Mouse (Mus musculus) embryonic facial prominence, embryonic 15.5 days (tissue): ENCODE measurements around the gene Ripk3. TPM values are rescaled to one million over a fixed set of nuclear protein-coding genes. Genes with fewer than 3 reads are reported as not detected.
A peak's percentile ranks its signal among the peaks of the same experiment; 100 is the strongest.

Experiments
- ATAC-seq: fragments of 200-750 bp; cut with Nextera tagmentation; 2 replicates; pipeline ENCODE4 v1.8.0; 2017; ENCODE audit warnings: low read depth, moderate TSS enrichment; ENCODE audit not compliant: insufficient number of reproducible peaks, low FRiP score, low TSS enrichment
- H3K27ac ChIP-seq: fragments of 300-500 bp; sonication (generic); replicated peaks from 2 replicates; pipeline ENCODE4 v1.5.1; 2015; ENCODE audit warnings: mild to moderate bottlenecking, inconsistent platforms
- H3K27me3 ChIP-seq: fragments of 300-500 bp; sonication (generic); 2 replicates; pipeline ENCODE4 v1.6.1; 2015; ENCODE audit warnings: inconsistent platforms
- H3K36me3 ChIP-seq: fragments of 300-500 bp; sonication (generic); 2 replicates; pipeline ENCODE4 v1.6.1; 2015; ENCODE audit warnings: mild to moderate bottlenecking, inconsistent platforms
- H3K4me1 ChIP-seq: fragments of 300-500 bp; sonication (generic); 2 replicates; pipeline ENCODE4 v1.6.1; 2015; ENCODE audit warnings: inconsistent platforms
- H3K4me2 ChIP-seq: fragments of 300-500 bp; sonication (generic); replicated peaks from 2 replicates; pipeline ENCODE4 v1.6.1; 2015; ENCODE audit warnings: mild to moderate bottlenecking, inconsistent platforms
- H3K4me3 ChIP-seq: fragments of 300-500 bp; sonication (generic); replicated peaks from 2 replicates; pipeline ENCODE4 v1.5.1; 2015; ENCODE audit warnings: mild to moderate bottlenecking, inconsistent platforms
- H3K9ac ChIP-seq: fragments of 300-500 bp; sonication (generic); 2 replicates; pipeline ENCODE4 v1.6.1; 2015; ENCODE audit warnings: inconsistent platforms
- H3K9me3 ChIP-seq: fragments of 300-500 bp; sonication (generic); replicated peaks from 2 replicates; pipeline ENCODE4 v1.6.1; 2016; ENCODE audit warnings: inconsistent platforms
- WGBS: fragments of 180-500 bp; shearing (Covaris S2); methylation state at CpG from one replicate; pipeline ENCODE4 v1.1.7; 2015; 5-methylcytosine and 5-hydroxymethylcytosine counted together
- polyA plus RNA-seq: library from polyadenylated mRNA; unstranded; fragments of >200 nt; fragmentation: Nextera tagmentation; extraction: Ambion mirVana; gene quantifications from 2 replicates; pipeline ENCODE4 v1.2.1, GENCODE M21; 2015

Gene Ripk3
- polyA plus RNA-seq, 1 experiment from 2014 or later: 34.5 TPM

DNA sequence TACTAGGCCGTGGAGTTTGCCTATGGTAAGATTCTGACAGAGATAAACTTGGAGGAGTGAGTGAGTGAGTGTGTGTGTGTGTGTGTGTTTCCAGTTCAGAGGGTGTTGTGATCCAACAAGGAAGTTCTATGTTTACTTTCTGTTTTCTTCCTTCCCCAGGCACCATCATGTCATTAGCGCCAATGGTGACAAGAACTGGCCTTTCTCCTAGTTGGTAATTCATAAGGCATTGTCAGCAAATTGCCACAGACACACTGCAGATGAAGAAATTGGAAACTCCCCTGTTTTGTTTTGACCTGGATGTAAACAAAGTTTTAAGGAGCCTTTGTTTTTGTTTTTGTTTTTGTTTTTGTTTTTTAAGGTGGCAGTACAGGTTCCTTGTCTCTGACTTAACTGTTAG is 4.8 kb upstream of the Ripk3 start:
- 47% methylated on average over 2 of the region's 2 CpGs for WGBS
- H3K9ac ChIP-seq: no peak overlapping the region
- no peak overlapping the region for H3K27ac ChIP-seq
- H3K4me2 ChIP-seq: no peak overlapping the region
- ATAC-seq: no peak
- H3K36me3 ChIP-seq: no peaks in the 10 kb centered on the region
- H3K4me1 ChIP-seq: peaks cover 2% of the 10 kb centered on the region
- H3K27me3 ChIP-seq: no peaks in the 10 kb centered on the region
- H3K9me3 ChIP-seq: no peaks in the 10 kb centered on the region
- H3K4me3 ChIP-seq: no peak overlapping the region

DNA sequence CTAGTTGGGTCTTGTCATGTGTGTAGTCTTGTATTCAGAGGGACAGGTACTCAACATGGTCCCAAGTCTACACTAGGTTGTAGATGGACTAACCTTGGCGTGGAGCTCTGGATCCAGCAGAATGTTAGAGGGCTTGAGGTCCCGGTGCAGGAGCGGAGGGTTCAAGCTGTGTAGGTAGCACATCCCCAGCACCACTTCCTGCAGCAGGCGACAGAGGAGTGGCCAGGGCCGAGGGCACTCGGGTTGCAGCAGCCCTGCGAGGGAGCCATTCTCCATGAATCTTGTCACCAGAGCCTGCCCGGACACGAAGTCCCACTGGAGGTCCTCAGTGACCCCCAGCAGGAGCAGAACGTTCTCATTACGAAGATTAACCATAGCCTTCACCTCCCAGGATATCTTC is 934 bp downstream of the Ripk3 start:
- peaks cover 21% of the 10 kb centered on the region for H3K4me1 ChIP-seq
- H3K4me2 ChIP-seq: peak overlapping the region; percentile 80
- WGBS: 40% methylated on average over 11 of the region's 11 CpGs
- ATAC-seq: no peak
- H3K9me3 ChIP-seq: no peaks in the 10 kb centered on the region
- H3K27ac ChIP-seq: no peak overlapping the region
- no peaks in the 10 kb centered on the region for H3K36me3 ChIP-seq
- H3K9ac ChIP-seq: no peak overlapping the region
- H3K27me3 ChIP-seq: peaks cover 17% of the 10 kb centered on the region
- peak overlapping the region; percentile 49 for H3K4me3 ChIP-seq

DNA sequence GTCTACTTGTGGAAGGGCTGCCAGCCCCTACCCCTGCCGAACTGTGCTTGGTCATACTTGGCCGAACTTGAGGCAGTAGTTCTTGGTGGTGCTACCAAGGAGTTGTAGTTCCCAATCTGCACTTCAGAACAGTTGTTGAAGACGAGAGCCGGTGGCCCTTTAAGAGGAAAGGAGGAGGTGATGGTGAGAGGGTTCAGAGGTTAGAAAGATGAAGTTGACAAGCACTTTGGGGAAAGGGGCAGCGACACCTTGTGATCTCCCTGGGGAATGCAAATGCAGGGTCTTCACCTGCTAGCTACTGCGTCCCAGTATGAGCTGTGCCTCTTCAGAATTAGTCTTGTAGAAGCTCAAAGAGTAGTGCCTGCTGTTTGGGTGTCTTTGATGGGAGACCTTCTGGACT is 3.5 kb downstream of the Ripk3 start:
- H3K36me3 ChIP-seq: no peaks in the 10 kb centered on the region
- peaks cover 26% of the 10 kb centered on the region for H3K27me3 ChIP-seq
- ATAC-seq: no peak
- peaks cover 41% of the 10 kb centered on the region for H3K4me1 ChIP-seq
- H3K9ac ChIP-seq: no peak overlapping the region
- H3K27ac ChIP-seq: no peak overlapping the region
- no peak overlapping the region for H3K4me2 ChIP-seq
- WGBS: 34% methylated on average over 6 of the region's 6 CpGs
- no peak overlapping the region for H3K4me3 ChIP-seq
- H3K9me3 ChIP-seq: no peaks in the 10 kb centered on the region

DNA sequence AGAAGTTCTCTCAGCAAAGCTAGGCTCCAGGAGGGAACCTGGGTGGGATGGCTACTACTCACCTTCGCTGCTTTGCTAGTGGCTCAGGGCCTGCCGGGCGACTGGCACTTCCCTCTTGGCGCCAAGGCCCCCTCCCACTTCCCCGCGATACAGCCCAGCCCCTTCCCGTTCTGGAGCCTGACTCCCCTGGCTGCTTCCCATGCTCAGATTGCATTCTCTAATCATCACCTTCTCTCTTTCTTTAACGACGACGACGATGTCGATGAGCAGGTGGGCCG is 4.8 kb downstream of the Ripk3 start, which contains the start of gene Adcy4:
Adcy4 (minus strand) TSS at position 138 of the 278 bp plus-strand sequence.
- Histone ChIP-seq H3K27ac (peak within 1 kb of the TSS; percentile 88), H3K4me2 (peak within 1 kb of the TSS; percentile 76), H3K9me3 (no peaks in the 10 kb centered on the region), H3K9ac (peak within 1 kb of the TSS; percentile 35), H3K4me3 (peak within 1 kb of the TSS; percentile 48), H3K4me1 (peaks cover 41% of the 10 kb centered on the region), H3K27me3 (peaks cover 26% of the 10 kb centered on the region), H3K36me3 (no peaks in the 10 kb centered on the region)
- 4% methylated on average over 13 of the region's 13 CpGs for WGBS
- no peak for ATAC-seq

DNA sequence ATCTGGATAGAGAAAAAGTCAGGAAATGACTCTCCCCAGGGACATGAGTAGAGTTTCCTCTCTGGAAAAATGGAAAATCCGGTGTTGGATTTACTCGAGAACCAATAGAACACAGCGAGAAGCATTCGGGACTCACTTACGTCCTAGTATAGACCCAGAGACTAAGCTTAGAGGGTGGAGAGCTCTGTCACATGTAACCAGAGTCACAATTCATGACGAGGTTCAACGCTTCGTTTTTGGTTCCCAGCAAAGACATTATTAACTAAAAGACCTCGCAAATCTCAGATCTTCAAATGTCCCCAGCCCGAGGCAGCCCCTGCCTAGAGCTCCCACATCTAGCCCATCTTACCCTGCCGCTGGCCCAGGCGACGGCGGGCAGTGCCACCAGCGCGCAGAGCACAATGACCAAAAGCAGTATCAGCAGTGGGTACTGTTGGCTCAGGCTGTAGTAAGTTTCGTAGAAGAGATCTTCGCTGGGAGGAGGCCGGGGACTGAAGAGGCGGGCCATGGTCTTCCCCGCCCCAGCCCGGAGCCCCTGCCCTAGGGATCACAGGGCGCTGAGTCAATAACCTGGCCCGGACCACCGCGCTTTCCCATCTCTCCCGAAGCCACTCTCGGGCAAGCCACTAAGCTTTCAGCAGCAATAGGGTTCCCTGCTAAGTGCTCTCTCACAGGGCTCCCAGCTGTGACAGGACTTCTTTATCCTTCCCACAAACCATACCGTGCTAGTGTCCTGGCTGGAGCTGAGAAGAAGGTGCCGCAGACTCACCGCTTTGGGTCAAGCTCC is 5.3 kb downstream of the Ripk3 start:
- Histone ChIP-seq H3K36me3 (peaks cover under 1% of the 10 kb centered on the region; the same call in 1 of the 2 replicates), H3K4me3 (peak overlapping the region; percentile 48), H3K27ac (peak overlapping the region; percentile 88), H3K9ac (peak overlapping the region; percentile 35), H3K9me3 (no peaks in the 10 kb centered on the region), H3K27me3 (peaks cover 26% of the 10 kb centered on the region), H3K4me1 (peaks cover 38% of the 10 kb centered on the region), H3K4me2 (peak overlapping the region; percentile 76)
- peak; percentile 76 for ATAC-seq
- 1% methylated on average over 31 of the region's 31 CpGs for WGBS

DNA sequence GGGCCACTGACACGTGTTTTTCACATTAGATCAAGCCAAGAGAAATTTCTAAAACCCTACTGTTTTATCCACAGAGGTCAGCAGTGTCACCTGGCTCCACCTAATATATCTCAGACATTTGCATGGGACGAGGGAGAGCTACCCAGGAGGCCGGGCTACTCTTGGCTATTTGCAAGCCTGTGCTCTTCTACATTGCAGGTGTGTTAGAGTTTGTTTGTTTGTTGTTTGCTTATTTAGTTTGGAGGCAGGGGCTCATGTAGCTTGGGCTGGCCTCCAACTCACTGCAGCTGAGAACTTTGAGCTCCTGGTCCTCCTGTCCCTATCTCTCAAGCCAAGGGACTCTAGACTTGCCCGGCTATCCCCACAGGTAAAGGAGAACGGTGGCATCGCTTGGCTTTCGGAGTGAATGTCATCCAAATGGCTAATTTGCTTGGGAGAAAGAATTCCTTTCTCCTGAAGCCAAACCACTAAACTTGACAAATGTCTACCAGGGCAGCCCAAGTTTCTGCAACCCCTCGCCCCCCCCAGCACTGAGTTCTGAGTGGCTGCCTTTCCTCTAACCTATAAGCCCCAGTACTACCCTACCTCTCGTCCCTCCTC is 6.2 kb downstream of the Ripk3 start:
- peak overlapping the region; percentile 48 for H3K4me3 ChIP-seq
- WGBS: 34% methylated on average over 9 of the region's 9 CpGs
- no peak for ATAC-seq
- peak overlapping the region; percentile 76 for H3K4me2 ChIP-seq
- H3K9me3 ChIP-seq: no peaks in the 10 kb centered on the region
- 0 out of 2 replicates have a peak overlapping the region, but pooled peaks have one; percentile 4 for H3K9ac ChIP-seq
- H3K27me3 ChIP-seq: 0 out of 2 replicates have a peak, but pooled peaks cover 19% of the 10 kb centered on the region
- peak overlapping the region; percentile 88 for H3K27ac ChIP-seq
- peaks cover 29% of the 10 kb centered on the region for H3K4me1 ChIP-seq
- peaks cover 8% of the 10 kb centered on the region for H3K36me3 ChIP-seq

DNA sequence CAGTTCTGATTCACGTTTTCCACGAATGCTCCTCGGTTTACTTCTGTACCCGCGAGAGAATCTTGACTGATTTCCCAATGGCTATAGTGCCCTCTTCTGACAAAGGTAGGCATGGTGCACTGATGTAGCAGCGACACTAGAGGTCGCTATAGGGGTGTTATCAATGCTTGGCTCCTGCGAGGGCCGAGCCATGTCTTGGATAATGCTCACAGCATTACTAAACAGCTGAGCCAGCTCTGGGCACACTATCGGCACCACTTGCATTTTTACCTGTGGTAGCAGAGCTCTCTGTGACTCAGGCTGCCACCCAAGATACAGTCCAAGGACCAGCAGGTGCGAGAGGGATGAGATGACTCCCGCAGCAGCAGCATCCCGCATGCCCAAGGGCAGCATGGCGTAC is 7.4 kb downstream of the Ripk3 start:
- Histone ChIP-seq H3K27ac (no peak overlapping the region; the same call in 1 of the 2 replicates), H3K4me3 (peak overlapping the region; percentile 48), H3K27me3 (0 out of 2 replicates have a peak, but pooled peaks cover 16% of the 10 kb centered on the region), H3K9ac (no peak overlapping the region), H3K4me1 (peaks cover 28% of the 10 kb centered on the region), H3K4me2 (peak overlapping the region; percentile 50), H3K36me3 (peaks cover 8% of the 10 kb centered on the region), H3K9me3 (no peaks in the 10 kb centered on the region)
- ATAC-seq: peak; percentile 61; the same call in 1 of the 2 replicates
- WGBS: 11% methylated on average over 14 of the region's 14 CpGs

DNA sequence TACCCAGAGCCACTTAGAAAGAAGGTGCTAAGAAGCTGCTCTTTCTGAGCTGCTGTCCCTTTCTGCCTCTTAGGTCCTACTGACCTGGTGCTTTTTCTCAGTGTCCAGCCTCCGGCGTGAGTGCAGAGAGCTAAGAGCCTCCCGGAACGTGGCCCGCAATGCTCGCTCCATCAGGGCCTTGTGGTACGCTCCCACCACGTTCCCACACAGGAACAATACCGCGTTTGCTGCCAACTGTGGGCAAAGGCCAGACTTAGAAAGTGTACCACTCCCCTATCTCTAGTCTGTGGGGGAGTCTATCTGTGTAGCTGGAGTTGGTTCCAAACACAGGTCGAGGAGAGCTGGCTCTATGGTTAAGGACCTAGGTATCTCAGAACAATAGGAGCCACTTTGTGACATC is 7.9 kb downstream of the Ripk3 start:
- no peak overlapping the region for H3K27ac ChIP-seq
- H3K9me3 ChIP-seq: no peaks in the 10 kb centered on the region
- WGBS: 81% methylated on average over 11 of the region's 11 CpGs
- H3K36me3 ChIP-seq: peaks cover 8% of the 10 kb centered on the region
- no peak overlapping the region for H3K9ac ChIP-seq
- H3K27me3 ChIP-seq: 0 out of 2 replicates have a peak, but pooled peaks cover 16% of the 10 kb centered on the region
- H3K4me3 ChIP-seq: no peak overlapping the region
- H3K4me2 ChIP-seq: no peak overlapping the region; the same call in 1 of the 2 replicates
- no peak for ATAC-seq
- H3K4me1 ChIP-seq: peaks cover 28% of the 10 kb centered on the region

DNA sequence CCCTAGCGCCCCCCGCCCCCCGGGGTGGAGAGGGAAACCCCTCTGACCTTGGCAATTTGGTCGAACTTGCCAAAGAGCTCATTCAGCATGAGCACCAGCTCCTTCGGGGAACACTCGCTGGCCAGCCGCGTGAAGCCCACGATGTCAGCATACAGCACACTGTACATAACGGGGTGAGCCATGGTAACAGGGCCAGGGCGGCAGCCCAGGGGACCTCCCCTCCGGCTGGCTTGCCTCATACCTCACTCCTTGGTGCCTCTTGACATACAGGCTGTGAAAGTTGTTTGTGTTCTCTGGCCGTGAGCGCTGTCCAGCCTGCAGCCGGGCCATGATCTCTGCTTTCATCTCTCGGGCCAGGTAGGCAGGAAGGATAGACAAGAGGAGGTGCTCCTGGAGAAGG is 9.0 kb downstream of the Ripk3 start:
- Histone ChIP-seq H3K4me1 (peaks cover 28% of the 10 kb centered on the region), H3K27me3 (0 out of 2 replicates have a peak, but pooled peaks cover 13% of the 10 kb centered on the region), H3K27ac (no peak overlapping the region), H3K9me3 (no peaks in the 10 kb centered on the region), H3K9ac (no peak overlapping the region), H3K4me3 (no peak overlapping the region), H3K4me2 (no peak overlapping the region), H3K36me3 (peaks cover 17% of the 10 kb centered on the region)
- WGBS: 59% methylated on average over 16 of the region's 16 CpGs
- ATAC-seq: no peak

DNA sequence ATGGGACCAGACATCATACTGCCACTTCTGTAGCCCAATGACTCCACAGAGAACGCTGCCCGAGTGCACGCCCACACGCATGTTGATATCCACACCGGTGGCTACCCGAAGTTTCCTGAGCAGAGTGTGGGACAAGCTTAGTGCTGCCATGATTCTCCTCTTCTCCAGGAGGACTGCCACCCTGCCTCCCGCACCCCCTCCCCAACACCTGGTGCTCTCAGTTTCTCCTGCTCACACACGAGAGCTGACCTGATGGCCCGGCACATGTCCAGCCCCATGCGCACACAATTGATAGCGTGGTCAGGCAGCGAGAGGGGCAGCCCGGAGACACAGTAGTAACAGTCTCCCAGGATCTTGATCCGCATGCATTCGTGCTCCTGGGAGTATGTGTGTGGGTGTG is 10.0 kb downstream of the Ripk3 start:
- Histone ChIP-seq H3K36me3 (peaks cover 19% of the 10 kb centered on the region), H3K27me3 (0 out of 2 replicates have a peak, but pooled peaks cover 10% of the 10 kb centered on the region), H3K9me3 (no peaks in the 10 kb centered on the region), H3K4me1 (peaks cover 25% of the 10 kb centered on the region), H3K9ac (no peak overlapping the region), H3K4me2 (no peak overlapping the region), H3K27ac (no peak overlapping the region), H3K4me3 (no peak overlapping the region)
- 88% methylated on average over 15 of the region's 15 CpGs for whole genome bisulfite sequencing
- no peak for ATAC-seq

DNA sequence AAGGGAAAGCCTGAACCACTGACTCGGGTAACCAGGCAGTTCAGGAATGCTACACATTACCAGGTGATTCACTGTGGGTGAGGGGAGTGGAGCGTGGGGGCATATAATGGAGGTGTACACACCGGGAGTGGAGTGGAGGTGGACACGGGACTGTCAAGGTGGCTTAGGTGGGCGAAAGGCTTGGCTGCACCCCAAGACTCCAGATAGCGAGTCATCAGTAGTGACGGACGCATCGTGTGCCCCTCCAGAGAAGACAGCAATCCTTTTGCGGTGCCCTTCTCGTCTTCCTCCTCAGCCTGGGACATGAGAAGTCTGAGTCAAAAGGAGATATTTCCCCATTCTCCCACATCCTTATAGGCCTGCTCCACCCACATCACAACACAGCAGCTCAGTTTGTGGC is 10.9 kb downstream of the Ripk3 start:
- H3K4me2 ChIP-seq: no peak overlapping the region
- no peak for ATAC-seq
- no peak overlapping the region for H3K4me3 ChIP-seq
- WGBS: 84% methylated on average over 11 of the region's 11 CpGs
- peaks cover 20% of the 10 kb centered on the region for H3K4me1 ChIP-seq
- H3K9ac ChIP-seq: no peak overlapping the region
- no peaks in the 10 kb centered on the region for H3K9me3 ChIP-seq
- H3K36me3 ChIP-seq: peaks cover 19% of the 10 kb centered on the region
- no peak overlapping the region for H3K27ac ChIP-seq
- H3K27me3 ChIP-seq: 0 out of 2 replicates have a peak, but pooled peaks cover 9% of the 10 kb centered on the region
